Mouse (Mus musculus) intestine, embryonic 16.5 days (tissue): ENCODE measurements around the gene Slc7a11. TPM values are rescaled to one million over a fixed set of nuclear protein-coding genes. Genes with fewer than 3 reads are reported as not detected.

Experiments used
- ATAC-seq: fragments of 200-750 bp; cut with Nextera tagmentation; 2 replicates; pipeline ENCODE4 v1.8.0; 2017; ENCODE audit warnings: moderate TSS enrichment, moderate library complexity
- H3K27ac ChIP-seq: fragments of 300-500 bp; sonication (generic); 2 replicates; pipeline ENCODE4 v1.5.1; 2014; ENCODE audit warnings: mild to moderate bottlenecking, low read length
- H3K27me3 ChIP-seq: fragments of 300-500 bp; sonication (generic); replicated peaks from 2 replicates; pipeline ENCODE4 v1.6.1; 2014; ENCODE audit warnings: low read length, control low read depth, mixed read lengths; ENCODE audit not compliant: control insufficient read depth, insufficient read depth
- H3K36me3 ChIP-seq: fragments of 300-500 bp; sonication (generic); 2 replicates; pipeline ENCODE4 v1.6.1; 2014; ENCODE audit warnings: low read length, control low read depth; ENCODE audit not compliant: control insufficient read depth, insufficient read depth
- H3K4me1 ChIP-seq: fragments of 300-500 bp; sonication (generic); 2 replicates; pipeline ENCODE4 v1.6.1; 2014; ENCODE audit warnings: low read length, control low read depth, mixed read lengths; ENCODE audit not compliant: control insufficient read depth, insufficient read depth
- H3K4me2 ChIP-seq: fragments of 300-500 bp; sonication (generic); 2 replicates; pipeline ENCODE4 v1.6.1; 2014; ENCODE audit warnings: low read depth, low read length, control low read depth
- H3K4me3 ChIP-seq: fragments of 300-500 bp; sonication (generic); 2 replicates; pipeline ENCODE4 v1.5.1; 2014; ENCODE audit warnings: mild to moderate bottlenecking, low read length
- H3K9ac ChIP-seq: fragments of 300-500 bp; sonication (generic); 2 replicates; pipeline ENCODE4 v1.6.1; 2014; ENCODE audit warnings: low read depth, low read length
- H3K9me3 ChIP-seq: fragments of 300-500 bp; sonication (generic); 2 replicates; pipeline ENCODE4 v1.6.1; 2016; ENCODE audit warnings: low read length, control low read depth; ENCODE audit not compliant: control insufficient read depth
- WGBS: fragments of 180-500 bp; shearing (Covaris S2); extraction: QIAGEN DNeasy Blood & Tissue Kit; methylation state at CpG from one replicate; pipeline ENCODE4 v1.1.7; 2014; 5-methylcytosine and 5-hydroxymethylcytosine counted together
- polyA plus RNA-seq: library from polyadenylated mRNA; unstranded; fragments of >200 nt; fragmentation: Nextera tagmentation; extraction: Ambion mirVana; gene quantifications from 2 replicates; pipeline ENCODE4 v1.2.1, GENCODE M21; 2015

Gene Slc7a11
- polyA plus RNA-seq, 1 experiment from 2014 or later: 0.18 TPM

DNA sequence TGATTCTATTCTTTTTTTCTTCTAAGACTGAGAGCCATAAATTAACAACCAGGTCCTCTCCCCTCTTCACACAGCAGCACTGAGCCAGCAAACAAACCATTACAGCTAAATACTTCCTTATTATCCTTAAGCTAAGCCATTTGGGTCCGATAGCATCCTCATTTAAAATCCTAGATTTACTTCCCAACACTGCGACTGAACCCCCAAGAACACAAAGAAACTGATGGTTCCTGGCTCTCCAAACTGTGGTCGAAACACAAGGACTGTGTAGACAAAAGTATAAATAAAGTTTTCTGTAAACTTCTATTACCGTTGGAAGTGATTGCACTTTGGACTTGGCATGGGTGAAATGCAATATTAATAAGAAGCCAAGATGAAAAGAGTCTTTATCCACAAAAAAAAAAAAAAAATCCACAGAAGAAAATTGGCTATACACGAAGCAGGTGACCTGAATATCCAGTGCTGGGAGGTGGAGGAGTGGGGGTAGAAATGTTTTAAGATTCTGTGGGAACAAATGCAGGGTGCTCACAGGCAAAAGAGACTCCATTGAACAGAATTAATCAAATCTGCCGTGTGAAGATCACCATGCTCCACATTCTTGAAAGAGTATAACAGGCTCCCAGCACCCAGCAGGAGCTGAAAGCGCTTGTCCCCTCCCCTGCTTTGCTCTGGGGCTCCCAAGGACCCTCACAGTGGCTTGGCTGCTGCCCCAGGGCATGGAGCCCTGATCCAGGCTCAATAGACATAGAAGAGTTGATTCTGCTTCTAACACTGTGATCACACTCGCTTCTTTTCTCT, 21.7 kb downstream of the Slc7a11 start:
- H3K9ac ChIP-seq: no peak overlapping the region
- no peak; the same call in 1 of the 2 replicates for ATAC-seq
- no peaks in the 10 kb centered on the region for H3K9me3 ChIP-seq
- H3K4me2 ChIP-seq: no peak overlapping the region
- no peak overlapping the region for H3K4me3 ChIP-seq
- no peak overlapping the region for H3K27ac ChIP-seq
- WGBS: 51% methylated on average over 8 of the region's 8 CpGs
- H3K4me1 ChIP-seq: no peaks in the 10 kb centered on the region
- H3K27me3 ChIP-seq: no peaks in the 10 kb centered on the region
- no peaks in the 10 kb centered on the region for H3K36me3 ChIP-seq

DNA sequence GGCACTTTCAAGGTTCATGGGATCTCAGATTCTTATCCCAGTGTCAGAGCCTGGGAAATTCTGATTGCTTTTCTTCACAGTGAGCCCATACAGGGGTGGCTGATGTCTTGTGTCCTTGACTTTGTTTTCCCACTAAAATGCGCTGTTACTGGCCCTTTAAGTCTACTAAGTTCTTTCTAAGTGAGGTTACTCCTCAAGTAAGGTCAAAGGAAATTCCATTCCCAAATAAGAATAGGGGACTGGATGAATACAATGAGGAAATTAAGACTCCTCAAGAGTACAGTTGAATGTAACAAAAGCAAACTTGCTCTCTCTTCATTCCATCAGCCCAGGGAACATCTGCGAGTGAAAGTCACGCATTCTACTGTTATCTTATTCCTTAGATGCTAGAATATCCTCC, 24.3 kb downstream of the Slc7a11 start:
- no peaks in the 10 kb centered on the region for H3K36me3 ChIP-seq
- no peak overlapping the region for H3K4me2 ChIP-seq
- no peak for ATAC-seq
- no peaks in the 10 kb centered on the region for H3K9me3 ChIP-seq
- H3K27ac ChIP-seq: no peak overlapping the region
- no peak overlapping the region for H3K9ac ChIP-seq
- no peaks in the 10 kb centered on the region for H3K4me1 ChIP-seq
- 90% methylated on average over 3 of the region's 3 CpGs for WGBS
- no peaks in the 10 kb centered on the region for H3K27me3 ChIP-seq
- no peak overlapping the region for H3K4me3 ChIP-seq

DNA sequence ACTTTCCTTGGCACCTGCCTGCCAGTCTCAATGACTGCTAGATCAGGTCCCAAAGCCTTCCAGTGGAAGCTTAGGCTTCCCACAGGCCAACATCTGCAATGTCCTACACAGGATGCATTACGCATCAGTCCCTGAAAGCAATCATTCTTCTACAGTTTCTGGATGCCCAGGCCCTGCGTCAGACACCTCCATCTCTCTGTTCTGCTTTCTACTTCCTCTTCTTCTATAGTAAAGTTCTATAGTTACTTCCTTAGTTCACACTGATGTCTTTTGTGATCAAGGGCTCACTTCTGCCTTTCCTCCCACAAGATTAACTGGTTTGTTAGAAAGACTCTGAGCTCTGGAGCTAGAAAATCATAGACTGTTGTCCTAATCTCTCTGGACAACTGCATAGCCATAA, 36.6 kb downstream of the Slc7a11 start:
- Histone ChIP-seq H3K27me3 (no peaks in the 10 kb centered on the region), H3K36me3 (no peaks in the 10 kb centered on the region), H3K9me3 (no peaks in the 10 kb centered on the region), H3K4me2 (no peak overlapping the region), H3K4me1 (no peaks in the 10 kb centered on the region), H3K4me3 (no peak overlapping the region), H3K9ac (no peak overlapping the region), H3K27ac (no peak overlapping the region)
- no peak for ATAC-seq
- 79% methylated on average over 2 of the region's 2 CpGs for WGBS

DNA sequence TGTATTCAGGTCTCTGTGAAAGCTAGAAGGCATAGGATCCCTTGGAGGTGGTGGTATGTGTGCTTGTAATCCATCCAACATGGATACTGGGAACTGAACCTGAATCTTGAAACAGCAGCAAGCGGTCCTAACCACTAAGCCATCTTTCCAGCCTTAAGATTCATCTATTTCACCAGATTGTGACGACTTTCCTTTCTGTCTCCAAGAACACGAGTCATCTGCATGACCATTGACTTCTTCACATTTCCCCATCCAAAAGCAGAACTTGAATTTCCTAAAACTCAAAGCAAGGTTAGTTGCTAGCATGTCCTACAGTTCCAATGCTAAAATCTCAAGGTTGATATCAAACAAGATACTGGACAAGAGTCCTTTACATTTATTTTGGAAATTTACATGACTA, 37.5 kb downstream of the Slc7a11 start:
- no peak overlapping the region for H3K9ac ChIP-seq
- no peaks in the 10 kb centered on the region for H3K4me1 ChIP-seq
- no peaks in the 10 kb centered on the region for H3K27me3 ChIP-seq
- no peak for ATAC-seq
- no peaks in the 10 kb centered on the region for H3K9me3 ChIP-seq
- no peak overlapping the region for H3K4me3 ChIP-seq
- WGBS: 85% methylated on average over 3 of the region's 3 CpGs
- H3K36me3 ChIP-seq: no peaks in the 10 kb centered on the region
- H3K27ac ChIP-seq: no peak overlapping the region
- H3K4me2 ChIP-seq: no peak overlapping the region

DNA sequence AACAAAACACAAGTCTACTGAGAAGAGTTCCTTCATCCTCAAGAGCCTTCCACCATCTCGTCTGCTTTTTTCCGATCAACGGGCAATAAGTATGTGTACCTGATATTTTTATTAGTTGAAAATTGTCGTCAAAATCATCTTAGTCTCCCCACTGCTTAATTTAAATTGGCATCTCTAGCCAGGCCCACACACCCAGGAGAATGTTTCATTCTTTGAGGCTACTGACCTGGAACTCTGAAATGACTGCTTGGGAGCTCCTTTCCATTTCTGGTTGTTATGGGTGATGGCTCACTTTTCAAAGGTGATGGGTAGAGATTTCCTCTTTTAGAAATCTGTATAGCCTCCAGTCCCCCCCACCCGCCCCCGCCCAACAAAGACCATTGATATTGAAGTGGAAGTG, 54.6 kb downstream of the Slc7a11 start:
- Histone ChIP-seq H3K36me3 (no peaks in the 10 kb centered on the region), H3K27me3 (no peaks in the 10 kb centered on the region), H3K4me2 (no peak overlapping the region), H3K27ac (no peak overlapping the region), H3K4me3 (no peak overlapping the region), H3K9ac (no peak overlapping the region), H3K9me3 (no peaks in the 10 kb centered on the region), H3K4me1 (no peaks in the 10 kb centered on the region)
- 91% methylated on average over 6 of the region's 6 CpGs for WGBS
- no peak for ATAC-seq

DNA sequence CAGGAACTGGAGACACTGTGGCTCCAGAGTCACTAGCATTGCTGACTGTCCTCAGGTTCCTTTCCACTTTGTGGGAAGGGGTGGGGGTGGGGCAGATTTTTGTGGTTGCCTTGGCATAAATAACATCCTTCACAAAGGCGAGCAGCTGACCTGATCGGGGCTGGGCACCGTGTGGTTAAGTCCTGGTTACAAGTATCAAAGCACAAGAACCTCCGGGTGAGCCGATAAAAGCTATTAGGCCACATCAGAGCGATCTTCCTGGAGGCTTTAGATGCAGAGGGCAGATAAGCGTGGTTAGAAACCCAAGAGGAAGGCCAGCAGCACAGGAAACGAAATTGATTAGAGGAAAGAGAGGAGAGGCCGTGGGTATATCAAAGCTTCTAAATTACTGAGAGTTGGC, 55.1 kb downstream of the Slc7a11 start:
- Histone ChIP-seq H3K9ac (no peak overlapping the region), H3K27me3 (no peaks in the 10 kb centered on the region), H3K36me3 (no peaks in the 10 kb centered on the region), H3K27ac (no peak overlapping the region), H3K4me1 (no peaks in the 10 kb centered on the region), H3K4me3 (no peak overlapping the region), H3K9me3 (no peaks in the 10 kb centered on the region), H3K4me2 (no peak overlapping the region)
- no peak for ATAC-seq
- 65% methylated on average over 9 of the region's 9 CpGs for WGBS

DNA sequence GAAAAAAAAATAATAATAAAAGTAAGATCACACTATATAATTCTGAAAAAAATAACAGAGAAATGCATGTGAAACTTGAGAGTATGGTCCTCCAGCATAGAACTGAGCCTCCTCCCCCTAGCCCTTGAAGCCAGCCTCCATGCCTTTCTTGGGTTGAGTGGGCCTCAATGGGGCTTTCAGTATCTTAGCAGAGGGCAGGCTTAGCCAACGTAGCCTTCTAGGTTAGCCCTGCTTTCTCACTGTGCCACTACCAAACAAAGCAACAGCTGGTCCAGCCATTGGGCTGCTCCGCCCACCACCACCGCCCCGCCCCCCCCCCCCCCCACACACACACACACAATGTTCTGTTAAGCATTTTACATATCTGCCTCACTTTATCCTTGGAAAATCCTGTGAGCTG, 56.1 kb downstream of the Slc7a11 start:
- H3K9ac ChIP-seq: no peak overlapping the region
- no peaks in the 10 kb centered on the region for H3K9me3 ChIP-seq
- WGBS: 60% methylated on average over 4 of the region's 4 CpGs
- H3K27me3 ChIP-seq: no peaks in the 10 kb centered on the region
- H3K4me2 ChIP-seq: no peak overlapping the region
- no peak for ATAC-seq
- H3K4me1 ChIP-seq: no peaks in the 10 kb centered on the region
- no peak overlapping the region for H3K4me3 ChIP-seq
- H3K27ac ChIP-seq: no peak overlapping the region
- no peaks in the 10 kb centered on the region for H3K36me3 ChIP-seq

DNA sequence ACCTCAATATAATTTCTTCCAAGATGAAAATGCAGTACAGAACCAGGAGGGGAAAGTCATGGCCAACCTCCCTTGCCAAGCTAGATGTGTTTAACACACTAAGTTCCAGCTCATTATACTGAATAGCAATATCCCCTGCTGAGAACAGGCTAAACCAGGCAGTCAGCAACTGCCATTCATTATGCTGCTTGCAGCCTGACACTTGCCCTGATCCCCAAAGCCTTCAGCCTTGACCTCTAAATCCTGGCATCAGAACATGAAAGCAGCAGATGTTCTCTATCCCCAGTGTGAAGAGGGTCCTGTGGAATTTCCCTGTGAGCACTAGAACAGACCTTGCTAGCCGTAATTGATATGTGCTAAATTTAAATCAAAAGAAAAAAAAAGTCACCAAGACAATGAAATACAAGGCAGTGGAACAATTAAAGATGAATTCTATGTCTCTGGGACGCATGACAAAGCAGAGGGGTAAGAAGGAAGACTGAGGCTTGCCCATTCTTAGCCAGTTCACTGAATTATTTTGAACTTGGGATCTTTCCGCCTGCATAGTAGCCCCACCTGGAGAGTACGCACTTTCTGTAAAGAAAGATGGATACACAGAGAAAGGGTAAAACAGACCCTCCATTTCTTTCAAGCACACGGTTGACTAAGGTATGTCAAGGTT, 56.7 kb downstream of the Slc7a11 start:
- no peak for ATAC-seq
- 83% methylated on average over 5 of the region's 5 CpGs for WGBS
- H3K36me3 ChIP-seq: no peaks in the 10 kb centered on the region

DNA sequence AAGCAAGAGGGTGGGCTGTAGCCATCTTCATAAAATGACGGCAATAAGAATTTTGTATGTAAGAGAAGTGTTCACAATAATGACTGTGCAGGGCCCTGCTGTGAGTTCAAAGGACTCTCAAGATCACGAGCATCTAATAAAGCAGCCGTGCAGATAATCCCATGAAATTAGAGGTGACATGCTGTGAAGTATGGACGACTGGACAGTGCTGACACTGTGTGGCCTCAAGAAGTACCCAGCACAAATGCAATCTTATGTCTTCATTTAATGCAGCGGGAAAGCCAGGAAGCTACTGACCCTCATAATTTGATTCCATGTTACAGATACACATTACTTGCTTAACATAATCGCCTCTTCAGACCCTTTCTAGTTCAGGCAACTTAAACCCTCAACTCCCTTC, 57.3 kb downstream of the Slc7a11 start:
- no peak overlapping the region for H3K4me3 ChIP-seq
- no peak overlapping the region for H3K9ac ChIP-seq
- no peak overlapping the region for H3K27ac ChIP-seq
- no peak for ATAC-seq
- H3K4me1 ChIP-seq: no peaks in the 10 kb centered on the region
- 85% methylated on average over 6 of the region's 6 CpGs for WGBS
- no peaks in the 10 kb centered on the region for H3K36me3 ChIP-seq
- no peaks in the 10 kb centered on the region for H3K27me3 ChIP-seq
- no peaks in the 10 kb centered on the region for H3K9me3 ChIP-seq
- no peak overlapping the region for H3K4me2 ChIP-seq

More for the DNA sequence above, 56.7 kb downstream of the Slc7a11 start:
- H3K4me3 ChIP-seq: no peak overlapping the region
- no peaks in the 10 kb centered on the region for H3K4me1 ChIP-seq
- H3K4me2 ChIP-seq: no peak overlapping the region
- H3K9me3 ChIP-seq: no peaks in the 10 kb centered on the region
- H3K27me3 ChIP-seq: no peaks in the 10 kb centered on the region
- no peak overlapping the region for H3K9ac ChIP-seq
- no peak overlapping the region for H3K27ac ChIP-seq
